Mouse (Mus musculus) layer of hippocampus, adult 9-11 months (tissue): ENCODE data around the gene Cth.

Experiments
- DNase-seq: peaks from one replicate; pipeline ENCODE4 v3.0.0; 2022

The Cth gene

DNA sequence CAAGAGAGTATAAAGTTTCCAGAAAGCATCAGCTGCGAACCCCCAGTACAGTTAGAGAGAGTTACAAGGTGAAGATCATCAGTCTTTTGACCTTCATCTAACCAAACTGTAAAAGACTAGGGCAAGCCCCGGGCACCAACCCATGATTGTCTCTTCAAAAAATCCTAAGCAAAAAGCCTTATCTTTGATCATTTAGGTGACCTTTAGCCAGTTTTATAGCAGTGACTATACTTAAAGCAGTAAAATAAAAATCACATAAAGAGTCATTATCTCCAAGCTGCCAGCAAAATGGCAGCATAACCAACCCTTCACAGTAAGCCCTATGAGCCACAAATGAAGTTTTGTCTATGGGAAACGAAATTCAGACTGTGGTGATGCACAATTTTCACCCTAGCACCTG, 14.6 kb downstream of the Cth start:
- no peak for DNase-seq

DNA sequence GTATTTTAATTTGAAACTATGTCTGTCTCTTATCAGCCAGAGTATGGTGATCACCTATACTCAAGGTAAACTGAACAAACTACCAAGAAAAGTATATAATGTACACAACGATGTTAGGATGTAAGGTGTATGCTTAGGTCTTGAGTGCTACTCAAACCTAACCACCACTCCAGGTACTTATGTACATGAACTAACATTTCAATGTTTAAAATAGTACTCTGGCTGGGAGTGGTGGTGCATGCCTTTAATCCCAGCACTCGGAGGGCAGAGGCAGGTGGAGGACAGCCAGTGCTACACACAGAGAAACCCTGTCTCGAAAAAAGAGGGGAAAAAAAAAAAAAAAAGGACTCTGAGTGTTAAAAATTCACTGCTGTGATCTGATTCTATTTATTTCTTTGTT, 16.7 kb downstream of the Cth start:
- no peak for DNase-seq

DNA sequence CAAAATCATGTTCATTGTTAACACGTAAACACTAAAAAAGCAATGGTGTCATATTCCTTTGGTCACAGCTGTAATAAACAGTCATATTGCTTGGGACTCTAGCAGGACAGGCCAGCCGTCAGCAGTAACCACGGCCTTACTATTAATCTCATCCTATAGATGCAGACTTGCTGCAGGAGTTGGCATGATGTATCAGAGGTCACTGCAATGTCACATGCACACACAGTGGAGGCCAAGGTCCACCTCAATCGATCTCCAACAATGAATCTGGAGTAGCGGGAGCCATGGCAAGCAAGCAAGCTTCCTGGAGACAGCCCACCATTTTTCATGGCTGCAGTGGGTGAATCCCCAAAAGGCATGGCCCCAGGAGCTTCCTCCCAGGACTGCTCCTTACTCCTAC, 23.2 kb downstream of the Cth start:
- DNase-seq, result no peak

DNA sequence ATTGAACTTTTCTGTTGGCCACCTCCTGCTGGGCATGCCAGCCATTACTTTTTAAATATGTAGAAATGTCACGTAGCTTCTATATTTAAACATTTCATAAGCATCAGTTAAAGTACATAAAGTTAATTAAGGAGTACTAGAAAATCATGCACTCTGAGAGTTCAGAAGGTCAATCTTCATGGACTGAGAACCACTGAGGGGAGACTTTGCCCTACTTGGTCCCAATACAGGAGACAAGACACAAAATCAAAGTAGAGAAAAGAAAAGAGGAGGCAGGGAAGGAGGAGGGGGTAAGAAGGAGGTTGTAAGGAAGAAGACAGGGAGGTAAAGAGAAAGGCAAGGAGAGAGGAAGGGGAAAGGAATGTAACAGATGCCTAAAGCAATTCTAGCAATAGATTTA, 24.9 kb downstream of the Cth start:
- DNase-seq, result no peak

DNA sequence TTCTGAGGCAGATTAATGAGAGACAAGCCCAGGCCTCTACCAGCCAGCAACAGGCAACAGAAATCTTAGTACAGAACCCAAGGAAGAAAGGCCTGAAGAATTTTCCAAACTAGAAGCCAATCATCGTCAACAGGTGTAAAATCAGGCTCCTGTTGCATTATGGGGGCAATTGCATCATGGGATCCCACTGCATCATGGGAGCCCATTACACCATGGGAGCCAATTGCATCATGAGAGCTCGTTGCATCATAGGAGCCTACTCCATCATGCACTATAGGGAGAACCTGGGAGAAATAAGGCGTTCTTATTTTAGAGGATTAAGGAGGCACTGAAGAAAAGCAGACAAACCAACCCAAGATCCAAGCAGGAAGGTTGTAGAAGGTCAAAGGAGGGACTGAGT, 27.2 kb downstream of the Cth start:
- DNase-seq, result no peak

DNA sequence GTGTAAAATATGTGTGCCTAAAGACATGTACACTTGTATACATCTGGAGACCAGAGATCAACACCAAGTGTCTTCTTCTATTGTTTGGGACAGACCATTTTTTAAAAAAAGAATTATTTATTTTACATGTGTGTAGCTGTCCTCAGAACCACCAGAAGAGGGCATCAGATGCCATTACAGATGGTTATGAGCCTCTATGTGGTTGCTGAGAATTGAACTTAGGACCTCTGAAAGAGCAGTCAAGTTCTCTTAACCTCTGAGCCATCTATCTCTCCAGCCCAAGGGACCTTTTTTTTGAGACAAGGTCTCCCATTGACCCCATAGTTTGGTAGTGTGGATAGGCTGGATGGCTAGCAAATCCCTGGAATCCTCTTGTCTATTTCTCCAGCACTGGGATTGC, 33.1 kb downstream of the Cth start:
- no peak for DNase-seq

DNA sequence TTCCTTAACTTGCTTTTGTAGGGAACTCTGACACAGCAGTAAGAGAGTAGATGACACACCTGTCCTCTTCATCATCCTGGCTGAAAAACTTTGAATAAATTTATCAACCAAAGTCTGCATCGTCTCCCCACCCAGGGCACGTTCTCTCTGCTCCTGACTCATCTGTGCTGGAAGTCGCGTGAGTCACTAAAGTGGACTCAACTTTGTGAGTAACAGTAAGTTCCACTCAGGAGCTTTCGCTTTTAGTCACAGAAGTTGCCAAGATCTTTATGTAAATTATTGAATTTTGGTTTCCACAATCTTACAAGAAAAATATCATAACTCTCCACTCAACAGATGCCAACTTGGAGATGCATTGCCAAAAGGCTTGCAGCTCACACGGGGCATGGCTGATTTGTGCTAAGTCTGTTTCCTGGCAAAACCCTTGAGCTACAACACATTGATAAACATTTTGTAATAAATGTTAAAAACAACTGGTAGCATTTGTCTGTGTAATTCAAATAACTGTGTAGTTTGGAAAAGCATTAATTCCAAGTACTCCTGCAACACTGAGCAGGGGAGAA, 40.7 kb downstream of the Cth start:
- peak; percentile 44 for DNase-seq

DNA sequence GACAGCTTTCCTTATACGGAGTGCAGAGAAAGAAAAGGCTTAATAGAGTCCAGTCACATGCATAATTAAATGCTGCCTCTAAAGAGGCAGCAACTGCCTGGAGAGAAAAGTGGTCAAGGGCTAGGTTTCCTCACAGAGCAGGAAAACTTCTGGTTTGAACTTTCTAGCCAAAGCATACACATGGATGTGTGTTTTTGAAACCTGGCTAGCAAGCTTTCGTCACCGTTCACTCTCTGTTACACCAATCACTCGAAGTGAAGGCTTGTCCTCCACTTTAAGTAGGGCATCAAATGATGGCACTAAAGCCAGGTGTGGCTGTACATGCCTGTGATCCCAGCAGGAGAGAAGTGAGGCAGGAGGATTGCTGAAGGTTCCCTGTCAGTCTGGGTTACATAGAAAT, 41.8 kb downstream of the Cth start:
- DNase-seq, result no peak

DNA sequence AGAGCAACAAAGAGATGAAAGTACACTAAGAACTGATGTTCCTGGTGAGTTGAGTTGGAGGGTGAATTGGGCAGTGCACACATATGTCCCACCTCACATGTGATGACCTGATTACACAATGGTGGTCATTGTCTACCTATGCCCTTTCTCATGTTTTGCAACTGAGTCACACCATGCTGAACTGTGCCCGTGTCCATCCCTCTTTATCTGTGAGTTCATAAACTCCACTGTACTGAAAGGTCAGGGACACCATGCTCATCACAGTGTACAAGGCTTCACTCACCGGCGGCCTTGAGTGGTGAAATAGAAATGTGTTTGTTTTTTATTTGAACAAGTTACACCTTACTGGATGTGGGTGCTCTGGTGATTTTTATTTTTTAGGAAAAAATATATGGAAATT, 42.9 kb downstream of the Cth start:
- no peak for DNase-seq

DNA sequence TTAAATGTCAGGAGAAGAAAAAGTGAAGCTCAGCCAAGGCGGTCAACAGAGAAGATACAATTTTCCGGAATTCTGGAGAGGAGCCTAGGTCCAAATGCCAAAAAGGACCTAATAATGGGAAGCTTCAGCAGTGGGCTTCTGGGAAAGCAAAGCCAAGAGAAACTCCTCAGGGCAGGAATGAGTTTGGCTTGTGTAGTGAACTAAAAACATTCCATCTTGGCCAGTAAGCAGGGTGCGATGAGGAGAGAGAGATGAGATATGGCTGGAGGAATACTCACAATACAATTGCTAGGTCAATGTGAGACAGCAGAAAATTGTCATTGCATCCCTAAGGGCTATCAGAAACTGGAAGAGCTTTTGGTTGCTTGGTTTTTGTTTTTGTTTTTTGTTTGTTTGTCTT, 43.9 kb downstream of the Cth start:
- no peak for DNase-seq

DNA sequence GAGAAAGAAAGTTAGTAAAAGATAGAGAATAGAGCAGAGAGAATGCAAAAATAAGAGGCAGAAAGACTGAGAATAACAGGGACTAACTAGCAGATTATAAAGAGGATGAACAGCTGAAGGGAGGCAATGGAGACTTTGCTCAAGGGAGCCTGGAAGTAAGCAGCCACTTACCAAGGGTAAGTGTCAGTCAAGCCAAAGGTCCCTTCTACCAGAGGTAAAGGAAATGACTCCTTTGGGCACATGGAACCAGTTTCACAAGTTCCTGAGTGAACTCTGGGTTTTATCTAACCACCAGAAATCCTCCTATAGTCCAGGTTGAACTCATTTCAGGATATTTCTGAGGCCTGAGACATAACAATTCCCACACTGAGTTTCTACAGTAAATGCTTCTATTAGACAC, 47.0 kb downstream of the Cth start:
- no peak for DNase-seq

DNA sequence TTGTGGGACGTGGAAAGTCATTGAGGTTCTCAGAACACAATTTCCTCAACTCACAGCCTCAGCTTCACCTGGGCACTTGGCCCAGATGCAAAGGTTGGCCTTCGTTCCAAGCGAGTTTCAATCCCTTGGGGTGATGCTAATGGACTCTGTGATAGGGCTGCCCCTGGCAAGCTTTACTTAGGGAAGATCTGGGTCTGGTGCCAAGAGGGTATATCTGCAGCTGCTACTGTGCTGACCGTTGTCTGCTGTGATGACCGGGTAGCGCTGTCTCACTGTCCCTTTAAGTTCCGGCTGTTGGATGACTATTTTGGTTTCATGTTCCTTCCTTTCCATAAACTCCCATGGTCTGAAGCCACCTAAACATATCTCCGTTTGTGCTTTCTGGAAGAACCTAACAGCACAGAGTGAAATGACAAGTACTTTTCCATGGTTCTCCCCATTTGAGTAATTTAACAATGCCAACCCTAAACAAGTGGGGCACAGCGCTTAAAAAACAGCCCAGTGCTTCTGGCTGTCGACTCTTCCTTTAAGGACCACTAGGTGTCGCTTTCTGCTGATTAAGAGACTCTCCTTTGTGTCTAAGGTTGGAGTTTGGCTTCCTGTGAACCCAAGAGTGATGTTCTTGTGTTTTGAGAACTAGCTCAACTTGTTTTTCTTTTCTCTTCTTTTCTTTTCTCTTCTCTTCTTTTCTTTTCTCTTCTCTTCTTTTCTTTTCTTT, 48.3 kb downstream of the Cth start:
- DNase-seq, result peak; percentile 35

DNA sequence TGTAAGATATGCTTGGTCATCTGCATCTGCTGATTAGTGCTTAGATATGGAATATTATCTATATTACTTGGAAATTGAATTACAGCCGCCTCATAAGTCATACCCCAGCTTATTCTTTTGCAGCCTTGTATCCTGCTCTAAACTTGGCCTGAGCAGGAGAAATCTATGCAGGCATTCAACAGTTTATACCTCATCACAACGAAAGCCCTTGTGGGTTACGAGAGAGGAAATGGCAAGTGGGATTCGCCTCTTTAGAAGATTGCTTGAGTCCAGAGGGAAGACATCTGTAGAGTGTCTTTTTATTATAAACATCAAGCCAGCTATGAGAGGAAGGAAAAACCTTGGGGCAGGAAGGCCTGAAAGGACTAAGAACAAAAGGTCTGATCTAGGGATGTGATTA, 52.0 kb downstream of the Cth start:
- DNase-seq, result no peak

DNA sequence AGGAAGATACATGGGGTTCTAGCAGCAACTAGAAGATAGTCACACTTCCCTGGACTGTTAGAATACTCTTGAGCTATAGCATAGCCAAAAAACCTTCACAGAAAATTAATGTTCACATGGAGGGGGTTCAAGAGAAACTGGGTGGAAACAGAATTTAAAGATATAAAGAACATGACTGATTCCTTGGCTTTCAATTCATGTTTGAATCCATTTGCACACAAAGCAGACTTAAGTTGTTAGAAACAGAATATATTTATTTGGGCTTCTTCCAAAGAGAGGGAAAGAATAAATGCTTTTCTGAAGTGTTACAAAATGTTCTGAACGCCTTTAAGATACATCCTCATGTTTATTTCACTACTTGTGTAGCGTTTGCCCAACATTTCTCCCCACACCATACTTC, 57.0 kb downstream of the Cth start:
- no peak for DNase-seq

DNA sequence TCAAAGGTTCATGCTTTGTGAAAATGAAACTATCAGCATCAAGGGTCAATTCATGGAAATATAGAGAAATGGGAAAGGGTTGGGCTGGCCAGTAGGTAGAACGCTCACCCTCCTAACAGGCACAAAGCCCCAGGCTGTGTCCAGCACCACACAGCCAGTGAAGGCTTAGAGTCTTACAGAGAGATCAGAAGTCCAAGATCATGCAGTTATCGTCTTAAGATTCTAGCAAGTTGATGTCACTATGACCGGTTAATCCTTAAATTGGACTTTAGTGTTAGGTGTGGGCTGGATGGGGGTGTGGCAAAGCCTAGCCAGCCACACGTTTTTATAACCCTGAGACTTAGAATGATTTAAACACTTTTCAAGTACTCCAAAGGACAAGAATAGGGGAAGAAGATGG, 58.6 kb downstream of the Cth start:
- DNase-seq, result no peak

DNA sequence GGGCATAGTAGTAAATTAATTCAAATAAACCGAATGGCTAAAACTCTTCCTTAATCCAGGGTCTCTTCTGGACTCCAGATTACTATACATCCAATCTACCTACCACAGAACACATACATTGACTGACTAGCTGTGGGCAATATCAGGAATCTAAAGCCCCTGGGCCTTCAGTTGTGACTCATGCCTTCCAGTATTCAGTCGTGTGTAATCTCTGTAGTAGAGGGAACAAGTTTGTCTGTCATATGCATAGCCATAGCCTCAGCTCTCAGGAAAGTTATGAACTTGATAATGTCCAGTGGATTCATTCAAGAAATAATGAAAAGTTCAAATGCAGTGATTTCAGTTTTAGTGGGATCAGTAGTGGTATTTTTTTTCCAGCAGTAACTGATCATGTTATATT, 59.0 kb downstream of the Cth start:
- DNase-seq, result no peak

DNA sequence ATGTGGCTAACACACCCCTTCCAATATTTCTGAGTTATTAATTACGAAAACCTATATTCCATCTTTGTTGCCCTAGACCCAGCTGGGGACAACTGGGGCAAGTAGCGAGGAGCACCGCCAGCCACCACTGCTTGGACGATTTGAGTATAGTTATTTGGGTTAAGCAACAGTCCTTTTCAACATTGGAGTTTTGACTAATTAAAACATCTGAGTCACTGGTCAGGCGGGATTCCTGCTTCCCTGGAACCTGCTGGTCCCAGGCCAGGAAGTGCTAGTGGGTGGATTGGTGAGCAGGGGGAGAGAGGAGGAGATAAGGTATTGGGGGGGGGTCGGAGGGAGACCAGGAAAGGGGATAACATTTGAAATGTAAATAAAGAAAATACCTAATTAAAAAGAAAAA, 59.4 kb downstream of the Cth start:
- no peak for DNase-seq

DNA sequence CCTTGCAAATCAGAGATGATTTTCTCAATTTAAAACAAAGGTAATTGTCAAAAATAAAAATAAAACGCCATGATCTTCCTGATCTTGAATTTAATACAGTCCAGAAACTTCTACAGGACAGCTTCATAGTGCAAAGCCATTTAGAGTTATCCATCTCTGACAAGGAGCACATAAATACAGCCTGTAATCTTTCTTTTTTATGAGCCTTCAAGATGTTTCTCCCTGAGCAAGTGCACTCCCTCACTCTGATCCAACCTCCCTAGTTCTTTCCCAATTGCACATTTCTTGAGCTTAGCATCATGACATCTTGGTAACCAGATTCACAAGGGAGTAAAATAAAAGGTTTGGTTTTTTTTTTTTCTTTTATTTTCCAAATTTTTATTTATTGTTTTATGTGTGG, 72.1 kb downstream of the Cth start:
- no peak for DNase-seq

DNA sequence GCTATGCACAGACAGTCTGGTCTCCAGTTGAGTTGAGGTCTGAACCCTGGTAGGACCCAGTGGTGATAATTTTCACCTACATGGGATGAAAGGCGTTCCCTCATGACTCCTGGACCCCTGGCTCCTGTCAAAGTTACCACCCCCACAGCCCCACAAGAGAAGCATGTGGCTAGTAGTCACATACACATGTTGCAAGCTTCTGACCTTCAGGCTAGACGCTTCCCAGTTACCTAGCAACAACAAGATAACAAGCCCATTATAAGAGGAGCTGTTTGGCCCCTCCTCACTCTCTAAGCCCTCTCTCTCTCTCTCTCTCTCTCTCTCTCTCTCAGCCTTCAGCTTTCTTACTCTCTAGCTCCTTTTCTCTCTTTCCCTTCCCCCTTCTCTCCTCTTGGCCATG, 76.4 kb downstream of the Cth start:
- no peak for DNase-seq

DNA sequence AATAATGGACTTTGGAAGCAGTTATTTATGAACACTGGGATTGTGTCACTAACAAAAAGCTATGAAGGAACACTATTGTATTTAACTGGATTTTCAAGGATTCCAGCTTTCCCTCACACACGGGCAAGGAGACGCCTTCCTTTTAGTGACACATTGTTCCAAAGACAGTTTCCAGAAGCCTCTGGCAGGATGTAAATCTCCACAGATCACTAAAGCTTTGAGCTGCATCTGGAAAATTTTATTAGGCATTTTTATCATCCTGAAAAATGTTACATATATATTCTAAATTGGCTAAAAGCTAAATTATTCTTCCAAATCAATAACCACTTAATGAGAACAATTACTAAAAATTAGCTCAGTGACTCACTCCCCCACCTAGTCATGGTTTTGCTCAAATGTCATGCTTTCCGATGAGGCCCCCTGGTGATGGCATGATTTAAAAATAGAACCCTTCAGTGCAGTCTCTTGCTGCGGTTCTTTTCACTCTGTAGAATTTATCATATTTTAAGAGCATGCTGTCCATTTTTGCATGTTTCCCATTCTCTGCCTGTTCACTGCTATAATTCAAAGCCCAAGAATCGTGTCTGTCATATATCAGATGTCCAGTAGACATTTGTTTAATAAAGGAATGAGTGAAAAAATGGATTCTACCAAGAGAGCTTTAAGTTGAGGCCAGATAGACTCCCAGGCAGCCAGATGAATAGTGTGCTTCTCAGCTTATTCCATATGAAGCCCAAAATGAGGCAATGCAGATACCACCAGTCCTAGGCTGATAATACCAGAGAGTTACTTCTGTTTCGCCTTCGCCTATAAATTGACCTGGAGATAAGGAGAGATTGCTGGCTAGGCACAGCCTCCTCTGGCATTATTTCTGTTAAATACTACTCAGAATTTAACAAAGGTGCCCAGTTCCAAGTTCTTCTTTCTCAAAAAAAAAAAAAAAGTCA, 77.3 kb downstream of the Cth start:
- peak; percentile 3 for DNase-seq
